Mouse (Mus musculus) frontal cortex, adult 2 months (tissue): ENCODE measurements around the gene Cdk20. TPM values are rescaled to one million over a fixed set of nuclear protein-coding genes. Genes with fewer than 3 reads are reported as not detected.

Source experiments
- DNase-seq, 2 experiments: peaks; one replicate each; pipeline ENCODE4 v3.0.0; 2022; ENCODE audit warnings: low spot score in 1 of 2; ENCODE audit errors: extremely low spot score in 1 of 2
- polyA plus RNA-seq: library from polyadenylated mRNA; depleted of rRNA; stranded (reverse); fragments of >200 nt; gene quantifications from 2 replicates; pipeline ENCODE4 v1.2.3, GENCODE M21; 2012; rRNA removed

Cdk20 gene
- polyA plus RNA-seq, 1 experiment, result 16.5 TPM

DNA sequence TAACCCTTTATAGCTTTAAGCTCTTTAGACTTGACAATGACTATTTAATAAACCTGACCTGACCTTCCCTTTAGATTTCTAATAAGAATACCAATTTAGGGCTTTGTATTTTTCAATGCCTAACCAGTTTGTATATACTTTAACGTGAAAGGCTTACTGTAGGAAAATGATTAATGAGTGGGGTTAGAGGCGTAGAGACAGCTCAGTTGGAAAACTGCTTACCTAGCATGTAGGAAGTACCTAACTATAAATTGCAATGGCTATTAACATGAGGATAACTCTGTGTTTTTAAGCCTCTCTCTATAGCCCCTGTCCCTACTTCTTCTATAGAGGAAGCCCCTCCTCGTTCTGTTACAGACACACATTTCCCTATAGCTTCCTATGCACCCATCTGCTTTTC lies 47.8 kb downstream of the Cdk20 start:
- DNase-seq, result no peak

DNA sequence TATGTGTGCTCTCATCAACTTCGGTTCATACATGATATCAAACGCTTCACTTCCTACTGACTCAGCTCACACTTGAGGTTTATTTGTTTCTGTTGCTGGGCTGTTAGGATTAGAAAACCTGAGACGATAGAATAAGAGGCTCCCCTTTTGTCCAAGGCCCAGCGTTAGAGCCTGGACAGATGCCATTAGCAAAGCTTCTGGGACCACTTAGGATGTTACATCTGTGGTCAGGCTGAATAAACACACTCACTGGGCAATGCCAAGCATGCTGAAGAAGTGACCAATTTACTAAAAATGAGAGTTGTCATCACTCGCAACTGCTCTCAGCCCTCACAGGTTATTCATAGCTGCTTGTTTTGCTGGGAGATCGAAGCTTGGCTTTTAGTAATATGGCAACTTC lies 57.8 kb downstream of the Cdk20 start:
- no peak for DNase-seq

Other genes starting within 250 kb of the Cdk20 start
- 10.6 and 11.8 TPM in 2 replicates for gene Cdc14b, start 157.0 kb upstream of the Cdk20 start, polyA plus RNA-seq
- 14.7 and 17.3 TPM in 2 replicates for gene Aaed1, start 119.6 kb upstream of the Cdk20 start, polyA plus RNA-seq
- 141 and 143 TPM in 2 replicates for gene Ctsl, start 61.4 kb upstream of the Cdk20 start, polyA plus RNA-seq
- gene Fam240b, start 65.5 kb downstream of the Cdk20 start, polyA plus RNA-seq, result not detected in 2 replicates